Mouse (Mus musculus) brain, adult 10 weeks (tissue): Measurements from ENCODE around the gene Ubqln4. TPM values are rescaled to one million over a fixed set of nuclear protein-coding genes. Genes with fewer than 3 reads are reported as not detected.

Experiments
- polyA plus RNA-seq: library from polyadenylated mRNA; stranded (reverse); fragments of 350-450 nt; fragmentation: Illumina TruSeq; extraction: RNeasy Lipid Tissue Mini Kit (QIAGEN cat#74804); gene quantifications from one replicate; pipeline ENCODE4 v1.2.3, GENCODE M21; 2015; ENCODE audit warnings: low read depth, low replicate concordance

The Ubqln4 gene
- polyA plus RNA-seq, result 104 TPM

GRCm38 (mm10) chr3:88553525-88553879 lies at the start of gene Ubqln4:
Gene Ubqln4, plus strand, starts transcription at chr3:88553758.

GRCm38 (mm10) chr3:88509692-88510420 lies 43.7 kb upstream of the Ubqln4 start, which contains the start of gene Lmna:
Gene Lmna, minus strand, starts transcription at chr3:88509956.

GRCm38 (mm10) chr3:88532299-88532674 lies 21.3 kb upstream of the Ubqln4 start, which contains the start of gene Mex3a:
Gene Mex3a, plus strand, starts transcription at chr3:88532395.

GRCm38 (mm10) chr3:88548180-88548917 lies 5.2 kb upstream of the Ubqln4 start, which contains the start of gene Rab25:
Gene Rab25, minus strand, starts transcription at chr3:88548300.

GRCm38 (mm10) chr3:88552676-88553524 lies 658 bp upstream of the Ubqln4 start, which contains the start of gene Lamtor2:
Gene Lamtor2, minus strand, starts transcription at chr3:88553074.

GRCm38 (mm10) chr3:88575540-88575939 lies 22.0 kb downstream of the Ubqln4 start, which contains the start of gene Ssr2:
Gene Ssr2, plus strand, starts transcription at chr3:88575876.

GRCm38 (mm10) chr3:88605666-88606065 lies 52.1 kb downstream of the Ubqln4 start, which contains the start of gene Arhgef2:
Gene Arhgef2, plus strand, starts transcription at chr3:88605966.

Other genes starting within 250 kb of the Ubqln4 start
- gene Glmp, start 228.7 kb upstream of the Ubqln4 start, polyA plus RNA-seq, result 103 TPM
- 0.67 TPM for gene Tmem79, start 217.6 kb upstream of the Ubqln4 start, polyA plus RNA-seq
- gene Smg5, start 217.5 kb upstream of the Ubqln4 start, polyA plus RNA-seq, result 60.0 TPM
- gene Paqr6, start 189.2 kb upstream of the Ubqln4 start, polyA plus RNA-seq, result 14.8 TPM
- 0.67 TPM for gene Bglap3, start 181.0 kb upstream of the Ubqln4 start, polyA plus RNA-seq
- not detected for gene Bglap2, start 175.1 kb upstream of the Ubqln4 start, polyA plus RNA-seq
- not detected for gene Bglap, start 169.3 kb upstream of the Ubqln4 start, polyA plus RNA-seq
- gene Pmf1, start 143.4 kb upstream of the Ubqln4 start, polyA plus RNA-seq, result 10.5 TPM
- 56.1 TPM for gene Slc25a44, start 128.6 kb upstream of the Ubqln4 start, polyA plus RNA-seq
- gene Sema4a, start 92.6 kb upstream of the Ubqln4 start, polyA plus RNA-seq, result 41.2 TPM
- 42.8 TPM for gene Lmna, start 43.8 kb upstream of the Ubqln4 start, polyA plus RNA-seq
- 1.5 TPM for gene Mex3a, start 21.4 kb upstream of the Ubqln4 start, polyA plus RNA-seq
- not detected for gene Rab25, start 5.5 kb upstream of the Ubqln4 start, polyA plus RNA-seq
- 129 TPM for gene Lamtor2, start 684 bp upstream of the Ubqln4 start, polyA plus RNA-seq
- gene Ssr2, start 22.1 kb downstream of the Ubqln4 start, polyA plus RNA-seq, result 126 TPM
- gene Arhgef2, start 52.2 kb downstream of the Ubqln4 start, polyA plus RNA-seq, result 156 TPM
- gene Rxfp4, start 99.4 kb downstream of the Ubqln4 start, polyA plus RNA-seq, result not detected
- 46.0 TPM for gene Khdc4, start 132.0 kb downstream of the Ubqln4 start, polyA plus RNA-seq
- 64.1 TPM for gene Rit1, start 163.1 kb downstream of the Ubqln4 start, polyA plus RNA-seq
- gene Syt11, start 221.4 kb downstream of the Ubqln4 start, polyA plus RNA-seq, result 414 TPM